Mouse (Mus musculus) embryonic fibroblast, embryonic 13.5 days (primary cell): ENCODE data around the gene Spp2.

Experiments
- CTCF ChIP-seq: IDR thresholded peaks from 2 replicates; pipeline ENCODE4 v1.5.1; 2011; ENCODE audit warnings: mild to moderate bottlenecking, control low read depth, low read length, moderate library complexity, borderline replicate concordance; ENCODE audit not compliant: insufficient read depth
- POLR2A ChIP-seq: IDR thresholded peaks from 2 replicates; pipeline ENCODE4 v1.6.1; 2011; ENCODE audit warnings: low read depth, mild to moderate bottlenecking, control low read depth, low read length, moderate library complexity

DNA sequence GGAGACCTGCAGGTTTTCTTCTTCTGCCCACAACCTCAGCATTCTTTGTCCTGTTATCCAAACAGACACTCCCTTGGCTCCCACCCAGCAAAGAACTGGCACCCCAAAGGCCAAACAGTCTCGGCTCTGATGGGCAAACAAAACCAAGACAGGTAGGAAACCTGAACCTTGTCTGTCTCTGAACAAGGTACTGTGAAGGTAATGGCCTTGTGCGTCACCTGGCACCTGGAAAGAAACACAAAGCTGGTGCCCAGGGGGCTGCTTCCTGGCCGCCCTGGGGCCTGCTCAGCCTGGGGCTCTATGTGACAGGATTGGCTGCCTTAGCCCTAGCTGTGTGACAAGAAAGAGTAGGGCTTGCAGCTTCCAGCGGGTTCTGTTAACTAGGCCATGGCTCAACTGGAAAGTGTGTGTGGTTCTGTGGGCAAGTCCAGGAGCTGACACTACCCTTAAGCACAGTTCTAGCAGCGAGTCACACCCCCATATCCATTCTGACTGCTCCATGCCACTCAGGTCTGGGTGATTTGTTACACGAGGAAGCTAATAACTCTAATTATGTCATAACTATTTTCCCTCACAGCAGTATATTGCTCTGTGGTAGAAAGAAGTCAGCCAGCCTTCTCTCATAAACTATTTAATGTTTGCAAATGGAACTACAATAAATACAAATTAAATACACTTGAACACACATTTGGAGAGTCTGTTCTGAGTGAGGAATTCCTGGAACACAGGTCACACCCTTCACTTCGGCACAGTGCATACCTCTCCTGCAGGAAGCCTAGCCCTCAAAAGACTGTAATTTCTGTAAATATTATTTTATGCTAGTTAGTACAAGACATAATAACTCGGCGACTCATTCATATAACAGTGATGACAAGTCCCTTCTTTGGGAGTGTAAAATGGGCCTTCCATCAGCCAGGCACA, 30.7 kb downstream of the Spp2 start:
- TF ChIP-seq CTCF (no peak), POLR2A (no peak)
